Mouse (Mus musculus): ENCODE measurements around the gene Mettl7a1. TPM values are rescaled to one million over a fixed set of nuclear protein-coding genes. Genes with fewer than 3 reads are reported as not detected.
"Not testable (repeated sequence)": the region's sequence is repeated elsewhere in the genome, so short reads cannot be mapped to it uniquely, and the experiment has no call there.

The Mettl7a1 gene
- polyA plus RNA-seq, 1 experiment from 2014 or later: 4.7 TPM

DNA sequence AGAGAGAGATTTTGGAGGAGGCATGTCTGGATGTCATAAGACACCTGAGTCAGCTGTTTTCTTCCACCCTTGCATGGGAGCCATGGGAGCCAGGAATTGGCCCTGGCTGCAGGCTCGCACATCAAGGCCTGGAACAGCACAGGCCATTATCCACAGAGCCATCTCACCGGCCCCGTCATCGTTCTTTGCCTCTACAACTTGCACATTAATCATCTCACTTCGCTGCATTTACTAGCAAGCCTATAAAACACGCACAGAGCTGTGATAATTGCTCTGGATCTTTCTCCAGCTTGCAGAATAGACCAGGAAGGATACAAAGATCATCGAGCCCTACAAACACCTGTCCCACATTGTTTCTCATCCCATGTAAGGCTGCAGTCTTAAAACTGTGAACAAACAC lies 26.8 kb downstream of the Mettl7a1 start:
- H3K4me2 ChIP-seq (replicated peaks): no peak overlapping the region
- 92% methylated on average over 7 of the region's 7 CpGs for WGBS
- no peak for ATAC-seq (ENCODE audit: low FRiP score, low read depth)
- no peak overlapping the region for H3K27ac ChIP-seq (replicated peaks)
- H3K9ac ChIP-seq (replicated peaks): no peak overlapping the region
- H3K4me1 ChIP-seq: no peaks in the 10 kb centered on the region
- no peaks in the 10 kb centered on the region for H3K27me3 ChIP-seq
- H3K36me3 ChIP-seq: no peaks in the 10 kb centered on the region
- H3K4me3 ChIP-seq: no peak overlapping the region
- no peaks in the 10 kb centered on the region for H3K9me3 ChIP-seq

DNA sequence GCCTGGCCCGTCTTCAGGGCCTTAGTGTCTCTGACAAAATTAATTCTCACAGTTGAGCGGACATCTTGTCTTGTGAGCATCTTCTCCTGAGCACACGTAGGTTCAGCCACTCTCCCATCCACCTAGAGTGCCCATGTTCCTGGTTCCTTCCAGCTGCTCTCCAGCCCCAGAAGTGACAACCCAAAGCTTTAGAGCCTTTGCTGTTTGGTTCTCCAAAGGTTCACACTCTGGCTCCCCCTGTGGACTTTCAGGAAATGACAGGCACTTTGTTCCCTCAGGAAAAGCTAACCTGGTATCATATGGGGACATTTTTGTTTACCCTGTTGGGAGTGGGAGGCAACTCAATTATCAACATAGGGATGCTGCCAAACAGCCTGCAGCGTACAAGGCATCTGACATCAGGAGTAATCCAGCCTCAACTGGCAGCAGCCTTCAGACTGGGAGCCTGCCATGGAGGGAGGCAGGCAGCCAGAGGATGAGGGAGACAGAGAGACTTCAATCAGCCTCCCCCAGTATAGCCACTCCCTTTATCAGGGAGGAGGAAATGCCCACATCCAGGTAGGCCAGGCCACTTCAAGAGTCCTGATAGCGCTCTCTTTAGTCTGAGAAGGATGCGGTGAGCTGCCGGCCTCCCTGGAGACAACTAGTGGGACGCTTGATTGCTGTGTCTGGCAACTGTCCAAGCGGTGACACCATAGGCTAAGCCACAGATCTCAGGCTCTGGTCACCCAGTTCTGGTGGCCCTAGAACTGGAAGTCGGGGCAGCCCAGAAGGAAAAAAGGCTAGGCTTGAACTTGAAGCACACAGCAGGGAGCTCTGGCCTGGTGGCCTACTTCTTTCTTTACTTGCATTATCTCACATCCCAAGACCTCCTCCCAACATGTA lies 28.4 kb downstream of the Mettl7a1 start:
- WGBS: 48% methylated on average over 3 of the region's 10 CpGs
- not testable (repeated sequence) for ATAC-seq (ENCODE audit: low FRiP score, low read depth); H3K4me1 ChIP-seq

DNA sequence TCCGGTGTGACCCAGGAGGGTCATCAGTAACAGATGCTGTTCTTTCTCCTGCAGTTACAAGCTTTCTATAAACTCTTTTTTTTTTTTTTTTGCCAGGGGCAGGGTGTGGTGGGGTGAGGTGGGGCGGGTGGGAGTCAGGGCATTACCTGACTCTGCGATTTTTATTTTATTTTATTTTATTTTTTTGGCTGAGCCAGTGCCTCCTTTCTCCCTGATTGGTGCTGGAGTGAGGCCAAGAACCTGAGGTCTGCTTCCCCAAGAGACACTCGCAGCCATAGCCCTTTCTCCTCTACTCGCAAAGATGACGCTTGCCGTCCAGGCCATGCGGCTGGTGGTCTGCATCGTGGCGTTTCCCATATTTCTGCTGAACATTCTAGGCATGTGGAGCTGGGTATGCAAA lies 30.7 kb downstream of the Mettl7a1 start, which contains the start of gene Mettl7a3:
Gene Mettl7a3 (plus strand): TSS at position 301 of the 400 bp plus-strand sequence.
- ATAC-seq (ENCODE audit: low FRiP score, low read depth): no peak
- Histone ChIP-seq H3K36me3 (no peaks in the 10 kb centered on the region), H3K4me2 (replicated peaks) (no peak within 1 kb of the TSS), H3K27ac (replicated peaks) (no peak within 1 kb of the TSS), H3K27me3 (no peaks in the 10 kb centered on the region), H3K9me3 (no peaks in the 10 kb centered on the region), H3K9ac (replicated peaks) (no peak within 1 kb of the TSS), H3K4me3 (no peak within 1 kb of the TSS), H3K4me1 (no peaks in the 10 kb centered on the region)
- 87% methylated on average over 10 of the region's 10 CpGs for WGBS

More for the DNA sequence above, 28.4 kb downstream of the Mettl7a1 start:
- not testable (repeated sequence) for H3K27ac ChIP-seq (replicated peaks); H3K36me3 ChIP-seq; H3K4me3 ChIP-seq; H3K9ac ChIP-seq (replicated peaks); H3K27me3 ChIP-seq; H3K9me3 ChIP-seq; H3K4me2 ChIP-seq (replicated peaks)

DNA sequence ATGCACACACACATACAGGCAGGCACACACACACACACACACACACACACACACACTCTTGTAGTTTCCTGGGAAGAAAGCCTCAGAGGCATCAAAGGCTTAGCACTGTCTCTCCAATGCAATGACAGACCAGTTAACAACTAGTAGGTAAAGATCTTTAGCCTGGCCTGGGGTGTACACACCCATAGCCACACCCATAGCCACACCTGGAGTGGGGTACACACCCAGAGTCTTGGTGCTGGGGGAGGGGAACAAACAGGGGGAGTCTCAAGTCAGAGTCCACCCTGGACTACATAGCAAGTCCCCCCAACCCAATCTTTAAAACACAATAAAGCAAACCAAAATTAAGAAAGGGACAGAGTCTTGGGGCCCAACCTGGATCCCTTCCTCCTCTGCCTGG lies 33.4 kb downstream of the Mettl7a1 start:
- H3K27me3 ChIP-seq; H3K9ac ChIP-seq (replicated peaks); H3K4me1 ChIP-seq; ATAC-seq (ENCODE audit: low FRiP score, low read depth); H3K36me3 ChIP-seq; H3K9me3 ChIP-seq; H3K27ac ChIP-seq (replicated peaks); H3K4me2 ChIP-seq (replicated peaks); H3K4me3 ChIP-seq: not testable (repeated sequence)

DNA sequence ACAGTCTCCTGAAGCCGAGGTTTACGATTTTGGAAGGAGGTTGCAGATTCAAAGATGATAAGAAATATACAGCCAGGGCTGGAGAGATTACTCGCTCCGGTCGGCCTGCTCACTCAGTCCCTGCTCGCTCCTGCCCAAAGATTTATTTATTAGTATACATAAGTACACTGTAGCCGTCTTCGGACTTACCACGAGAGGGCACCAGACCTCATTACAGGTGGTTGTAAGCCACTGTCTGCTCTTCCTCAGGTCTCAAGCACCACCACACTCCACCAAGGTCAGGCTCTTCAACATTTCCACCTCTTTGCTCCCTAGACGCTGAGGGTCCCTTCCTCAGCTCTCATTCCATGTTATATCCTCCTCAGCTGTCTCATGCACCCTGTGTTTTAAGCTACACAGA lies 33.9 kb downstream of the Mettl7a1 start:
- not testable (repeated sequence) for H3K4me1 ChIP-seq; H3K9me3 ChIP-seq; H3K27me3 ChIP-seq; ATAC-seq (ENCODE audit: low FRiP score, low read depth); H3K9ac ChIP-seq (replicated peaks); H3K4me2 ChIP-seq (replicated peaks); H3K36me3 ChIP-seq; H3K4me3 ChIP-seq; H3K27ac ChIP-seq (replicated peaks)
- WGBS: 39% methylated on average over 10 of the region's 10 CpGs

DNA sequence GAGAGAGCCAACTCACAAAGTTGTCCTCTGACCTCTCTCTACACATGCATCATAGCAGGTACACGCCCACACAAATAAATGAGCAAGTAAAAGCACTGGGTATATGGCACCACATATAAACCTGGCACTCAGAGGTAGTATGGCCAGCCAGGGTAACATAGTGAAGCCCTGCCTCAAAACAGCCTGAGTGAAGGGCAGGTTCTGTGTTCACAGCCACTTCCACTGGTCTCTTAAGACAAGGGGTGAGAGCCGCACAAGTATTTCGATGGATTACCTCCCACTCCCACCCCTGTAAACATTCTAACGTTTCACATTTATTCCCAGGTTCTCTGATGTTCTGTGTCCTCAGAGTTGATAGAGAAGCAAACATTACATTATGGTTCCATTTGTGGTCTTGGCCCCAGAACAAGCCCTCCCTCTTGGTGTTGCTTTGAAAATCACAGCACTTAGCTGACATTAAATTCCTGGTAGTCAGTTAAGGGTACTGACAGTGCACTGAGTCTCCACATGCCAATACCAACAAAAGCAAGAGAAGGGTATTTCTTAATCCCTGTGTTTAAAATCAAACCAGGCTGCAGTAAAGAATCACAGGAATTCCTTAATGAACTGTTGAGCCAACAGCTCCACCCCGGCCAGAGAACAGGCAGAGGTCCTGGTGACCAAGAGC lies 37.5 kb downstream of the Mettl7a1 start:
- not testable (repeated sequence) for H3K9me3 ChIP-seq; H3K4me3 ChIP-seq; ATAC-seq (ENCODE audit: low FRiP score, low read depth); H3K4me1 ChIP-seq; H3K4me2 ChIP-seq (replicated peaks); H3K27me3 ChIP-seq; H3K36me3 ChIP-seq; H3K27ac ChIP-seq (replicated peaks); H3K9ac ChIP-seq (replicated peaks)
- WGBS: 80% methylated on average over 4 of the region's 5 CpGs

DNA sequence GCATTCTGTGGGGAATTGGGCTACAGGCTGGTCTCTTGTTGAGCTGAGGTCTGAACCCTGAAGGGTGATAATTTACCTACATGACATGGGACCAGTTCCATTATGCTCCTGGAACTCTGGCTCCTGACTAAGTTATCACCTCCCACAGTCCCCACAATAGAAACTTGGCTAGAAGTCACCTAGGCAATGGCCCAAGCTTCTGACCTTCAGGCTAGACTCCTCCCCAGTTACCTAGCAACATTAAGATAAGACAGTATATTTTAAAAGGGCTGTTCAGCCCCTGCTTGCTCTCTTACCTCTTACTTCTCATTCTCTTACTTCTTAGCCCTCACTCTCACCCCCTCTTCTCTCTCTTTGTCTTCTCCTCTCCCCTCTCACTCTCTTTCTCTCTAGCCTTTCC lies 41.5 kb downstream of the Mettl7a1 start:
- Histone ChIP-seq H3K4me3 (no peak overlapping the region), H3K27ac (replicated peaks) (no peak overlapping the region), H3K9me3 (no peaks in the 10 kb centered on the region), H3K27me3 (no peaks in the 10 kb centered on the region), H3K4me1 (no peaks in the 10 kb centered on the region), H3K4me2 (replicated peaks) (no peak overlapping the region), H3K36me3 (no peaks in the 10 kb centered on the region), H3K9ac (replicated peaks) (no peak overlapping the region)
- ATAC-seq (ENCODE audit: low FRiP score, low read depth): no peak

DNA sequence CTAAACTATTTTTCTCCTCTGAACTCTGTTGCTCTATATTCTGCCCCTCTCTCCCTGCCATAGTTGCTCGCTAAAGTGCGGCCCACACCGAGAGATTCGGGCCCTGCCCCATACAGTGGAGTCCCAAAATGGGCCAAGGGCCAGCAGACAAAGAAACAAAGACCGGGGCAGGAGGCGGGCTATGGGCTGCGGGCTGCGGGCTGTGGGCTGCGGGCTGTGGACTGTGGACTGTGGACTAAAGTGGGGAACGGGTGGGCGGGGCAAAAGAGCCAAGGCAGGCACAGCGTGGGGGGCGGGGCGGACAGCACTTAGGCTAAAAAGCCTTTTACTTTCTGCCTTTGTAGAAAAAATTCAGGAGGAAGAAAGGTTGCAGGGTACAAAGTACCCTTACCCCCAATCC lies 42.8 kb downstream of the Mettl7a1 start:
- ATAC-seq (ENCODE audit: low FRiP score, low read depth): no peak
- Histone ChIP-seq H3K27ac (replicated peaks) (no peak overlapping the region), H3K4me2 (replicated peaks) (no peak overlapping the region), H3K4me3 (no peak overlapping the region), H3K4me1 (no peaks in the 10 kb centered on the region), H3K36me3 (no peaks in the 10 kb centered on the region), H3K9ac (replicated peaks) (no peak overlapping the region), H3K27me3 (no peaks in the 10 kb centered on the region), H3K9me3 (no peaks in the 10 kb centered on the region)
- WGBS: 77% methylated on average over 14 of the region's 14 CpGs

DNA sequence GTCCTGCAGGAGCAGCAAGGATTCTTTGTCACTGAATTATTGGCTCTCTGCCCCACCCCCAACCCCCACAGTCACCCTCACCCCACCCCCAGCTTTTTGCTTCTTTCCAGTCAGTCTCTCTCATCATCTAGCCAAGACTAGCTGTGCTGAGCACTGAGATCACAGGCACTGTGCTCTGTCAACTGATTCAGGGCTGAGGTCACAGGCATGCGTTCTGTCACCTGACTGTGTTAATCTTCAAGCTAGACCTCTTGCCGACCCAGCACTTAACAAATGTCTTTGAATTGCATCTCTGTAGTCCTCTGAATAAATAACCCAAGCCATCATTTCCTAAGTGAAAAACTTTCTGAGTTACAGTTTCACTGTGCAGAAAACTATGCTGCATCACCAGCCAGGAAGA lies 45.6 kb downstream of the Mettl7a1 start:
- no peak for ATAC-seq (ENCODE audit: low FRiP score, low read depth)
- WGBS: 56% methylated on average over 2 of the region's 2 CpGs
- Histone ChIP-seq H3K27me3 (no peaks in the 10 kb centered on the region), H3K9me3 (no peaks in the 10 kb centered on the region), H3K36me3 (no peaks in the 10 kb centered on the region), H3K27ac (replicated peaks) (no peak overlapping the region), H3K4me3 (no peak overlapping the region), H3K4me1 (no peaks in the 10 kb centered on the region), H3K9ac (replicated peaks) (no peak overlapping the region), H3K4me2 (replicated peaks) (no peak overlapping the region)

DNA sequence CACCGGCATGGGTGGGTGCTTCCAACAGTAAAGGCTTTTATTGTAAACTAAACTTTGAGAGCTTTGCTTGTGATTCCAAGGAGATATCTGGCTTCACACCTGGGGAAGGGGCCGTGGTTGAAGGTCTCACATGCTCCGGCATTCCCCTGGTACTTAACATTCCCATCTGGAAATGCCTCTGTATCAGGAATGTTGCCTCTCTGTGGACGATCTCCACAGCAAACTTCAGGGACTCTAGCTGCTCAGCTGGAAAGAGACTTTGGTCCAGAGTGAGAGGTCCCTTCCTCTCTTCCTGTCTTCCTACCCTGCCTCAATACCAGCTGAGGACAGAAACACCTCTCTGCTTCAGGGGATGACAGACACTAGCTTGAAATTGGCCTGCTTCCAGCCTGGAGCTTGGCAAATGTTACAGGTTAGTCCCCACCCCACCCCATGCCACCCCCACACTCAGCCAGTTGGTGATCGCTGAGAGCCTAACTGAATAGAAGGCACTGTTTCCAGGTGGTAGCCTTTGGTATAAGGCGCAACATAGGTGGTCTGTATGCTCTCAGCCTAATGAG lies 47.6 kb downstream of the Mettl7a1 start:
- H3K27me3 ChIP-seq: no peaks in the 10 kb centered on the region
- no peak overlapping the region for H3K9ac ChIP-seq (replicated peaks)
- 78% methylated on average over 6 of the region's 6 CpGs for WGBS
- ATAC-seq (ENCODE audit: low FRiP score, low read depth): no peak
- no peaks in the 10 kb centered on the region for H3K9me3 ChIP-seq
- H3K36me3 ChIP-seq: no peaks in the 10 kb centered on the region
- no peak overlapping the region for H3K27ac ChIP-seq (replicated peaks)
- no peak overlapping the region for H3K4me3 ChIP-seq
- no peak overlapping the region for H3K4me2 ChIP-seq (replicated peaks)
- no peaks in the 10 kb centered on the region for H3K4me1 ChIP-seq

DNA sequence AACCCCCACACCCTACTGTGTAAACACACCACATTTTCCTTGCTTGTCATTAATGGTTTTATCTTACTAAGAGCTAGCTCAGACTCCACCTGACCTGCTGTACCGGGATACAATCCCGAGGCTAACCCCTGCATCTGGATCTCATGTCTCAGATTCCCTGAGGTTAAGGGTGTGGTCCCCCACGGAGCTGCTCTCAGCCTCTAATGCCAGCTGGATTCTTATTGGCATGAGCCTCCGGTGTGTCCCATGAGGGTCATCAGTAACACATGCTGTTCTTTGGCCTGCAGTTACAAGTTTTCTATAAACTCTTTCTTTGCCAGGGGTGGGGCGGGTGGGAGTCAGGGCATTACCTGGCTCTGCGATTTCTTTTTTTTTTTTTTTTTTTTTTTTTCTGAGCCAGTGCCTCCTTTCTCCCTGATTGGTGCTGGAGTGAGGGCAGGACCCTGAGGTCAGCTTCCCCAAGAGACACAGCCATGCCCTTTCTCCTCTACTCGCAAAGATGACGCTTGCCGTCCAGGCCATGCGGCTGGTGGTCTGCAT lies 48.8 kb downstream of the Mettl7a1 start, which contains the start of the genes Methig1 and Mettl7a2:
Gene Methig1 (plus strand): TSS at position 439 of the 540 bp plus-strand sequence.
Gene Mettl7a2 (plus strand): TSS at position 490 of the 540 bp plus-strand sequence.
- no peak for ATAC-seq (ENCODE audit: low FRiP score, low read depth)
- H3K36me3 ChIP-seq: no peaks in the 10 kb centered on the region
- 87% methylated on average over 9 of the region's 10 CpGs for WGBS
- no peak within 1 kb of the TSS for H3K4me2 ChIP-seq (replicated peaks)
- no peaks in the 10 kb centered on the region for H3K27me3 ChIP-seq
- no peak within 1 kb of the TSS for H3K9ac ChIP-seq (replicated peaks)
- H3K4me1 ChIP-seq: no peaks in the 10 kb centered on the region
- H3K4me3 ChIP-seq: no peak within 1 kb of the TSS
- H3K27ac ChIP-seq (replicated peaks): no peak within 1 kb of the TSS
- no peaks in the 10 kb centered on the region for H3K9me3 ChIP-seq

DNA sequence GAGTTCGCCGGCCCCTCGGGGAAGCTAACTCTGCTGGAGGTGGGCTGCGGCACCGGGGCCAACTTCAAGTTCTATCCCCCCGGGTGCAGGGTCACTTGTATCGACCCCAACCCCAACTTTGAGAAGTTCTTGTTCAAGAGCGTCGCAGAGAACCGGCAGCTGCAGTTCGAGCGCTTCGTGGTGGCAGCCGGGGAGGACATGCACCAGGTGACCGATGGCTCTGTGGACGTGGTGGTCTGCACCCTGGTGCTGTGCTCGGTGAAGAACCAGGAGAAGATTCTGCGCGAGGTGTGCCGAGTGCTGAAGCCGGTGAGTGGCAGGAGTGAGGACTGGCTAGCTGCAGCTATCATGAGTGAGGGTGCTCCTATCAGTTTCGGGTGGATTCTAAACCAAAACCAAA lies 49.5 kb downstream of the Mettl7a1 start:
- H3K4me3 ChIP-seq; H3K9me3 ChIP-seq; H3K4me2 ChIP-seq (replicated peaks); H3K4me1 ChIP-seq; H3K27ac ChIP-seq (replicated peaks); H3K36me3 ChIP-seq; ATAC-seq (ENCODE audit: low FRiP score, low read depth); H3K27me3 ChIP-seq; H3K9ac ChIP-seq (replicated peaks): not testable (repeated sequence)
- WGBS: 91% methylated on average over 17 of the region's 22 CpGs

Data from midbrain, embryonic 12.5 days (tissue).